Mouse (Mus musculus) kidney, embryonic 16.5 days (tissue): ENCODE data around the gene Gramd1a. TPM values are rescaled to one million over a fixed set of nuclear protein-coding genes. Genes with fewer than 3 reads are reported as not detected.
A peak's percentile ranks its signal among the peaks of the same experiment; 100 is the strongest.

Experiments used
- ATAC-seq: fragments of 200-750 bp; cut with Nextera tagmentation; 2 replicates; pipeline ENCODE4 v1.8.0; 2017; ENCODE audit warnings: moderate TSS enrichment; ENCODE audit not compliant: low FRiP score, low TSS enrichment
- H3K27ac ChIP-seq: fragments of 300-500 bp; sonication (generic); 2 replicates; pipeline ENCODE4 v1.5.1; 2014; ENCODE audit warnings: low read length
- H3K27me3 ChIP-seq: fragments of 300-500 bp; sonication (generic); 2 replicates; pipeline ENCODE4 v1.6.1; 2014; ENCODE audit warnings: low read length, control low read depth, mixed read lengths; ENCODE audit not compliant: insufficient read depth
- H3K36me3 ChIP-seq: fragments of 300-500 bp; sonication (generic); 2 replicates; pipeline ENCODE4 v1.6.1; 2014; ENCODE audit warnings: low read length, control low read depth, mixed read lengths; ENCODE audit not compliant: insufficient read depth
- H3K4me1 ChIP-seq: fragments of 300-500 bp; sonication (generic); 2 replicates; pipeline ENCODE4 v1.6.1; 2014; ENCODE audit warnings: low read length, control low read depth, mixed read lengths; ENCODE audit not compliant: insufficient read depth
- H3K4me2 ChIP-seq: fragments of 300-500 bp; sonication (generic); replicated peaks from 2 replicates; pipeline ENCODE4 v1.6.1; 2014; ENCODE audit warnings: low read depth, low read length
- H3K4me3 ChIP-seq: fragments of 300-500 bp; sonication (generic); 2 replicates; pipeline ENCODE4 v1.5.1; 2014; ENCODE audit warnings: mild to moderate bottlenecking, low read length
- H3K9ac ChIP-seq: fragments of 300-500 bp; sonication (generic); replicated peaks from 2 replicates; pipeline ENCODE4 v1.6.1; 2014; ENCODE audit warnings: low read length
- H3K9me3 ChIP-seq: fragments of 300-500 bp; sonication (generic); 2 replicates; pipeline ENCODE4 v1.6.1; 2016; ENCODE audit warnings: low read length, control low read depth
- WGBS: fragments of 180-500 bp; shearing (Covaris S2); extraction: QIAGEN DNeasy Blood & Tissue Kit; methylation state at CpG from one replicate; pipeline ENCODE4 v1.1.7; 2014; 5-methylcytosine and 5-hydroxymethylcytosine counted together
- polyA plus RNA-seq: library from polyadenylated mRNA; unstranded; fragments of >200 nt; fragmentation: Nextera tagmentation; extraction: Ambion mirVana; gene quantifications from 2 replicates; pipeline ENCODE4 v1.2.1, GENCODE M21; 2015

Gene Gramd1a
- polyA plus RNA-seq, 1 experiment from 2014 or later, result 73.3 TPM

DNA sequence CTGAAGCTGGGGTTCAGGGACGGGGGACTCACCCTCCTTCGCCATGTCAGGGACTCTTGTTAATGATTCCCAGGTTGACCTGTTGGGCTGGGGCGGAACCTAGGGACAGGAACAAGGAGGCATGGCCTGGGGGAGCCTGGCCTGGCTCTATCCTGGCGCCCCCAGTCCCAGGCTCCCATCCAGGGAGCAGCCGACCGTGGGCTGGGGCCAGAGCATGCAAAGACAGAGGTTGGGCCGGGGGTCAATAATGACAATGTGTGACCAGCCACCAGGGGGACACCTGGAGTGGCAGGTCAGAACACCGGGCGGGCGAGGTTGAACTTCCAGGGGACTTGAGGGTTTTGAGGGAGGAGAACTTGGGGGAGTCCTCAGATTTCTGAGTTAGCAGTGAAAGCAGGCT is 41.0 kb downstream of the Gramd1a start:
- H3K36me3 ChIP-seq, result no peaks in the 10 kb centered on the region
- no peaks in the 10 kb centered on the region for H3K9me3 ChIP-seq
- H3K4me1 ChIP-seq, result peaks cover 33% of the 10 kb centered on the region
- peak overlapping the region; percentile 50 for H3K4me2 ChIP-seq
- peak overlapping the region; percentile 81 for H3K27ac ChIP-seq
- peak overlapping the region; percentile 54 for H3K9ac ChIP-seq
- 45% methylated on average over 10 of the region's 10 CpGs for WGBS
- peak; percentile 33; the same call in 1 of the 2 replicates for ATAC-seq
- H3K27me3 ChIP-seq, result no peaks in the 10 kb centered on the region
- H3K4me3 ChIP-seq, result peak overlapping the region; percentile 38

DNA sequence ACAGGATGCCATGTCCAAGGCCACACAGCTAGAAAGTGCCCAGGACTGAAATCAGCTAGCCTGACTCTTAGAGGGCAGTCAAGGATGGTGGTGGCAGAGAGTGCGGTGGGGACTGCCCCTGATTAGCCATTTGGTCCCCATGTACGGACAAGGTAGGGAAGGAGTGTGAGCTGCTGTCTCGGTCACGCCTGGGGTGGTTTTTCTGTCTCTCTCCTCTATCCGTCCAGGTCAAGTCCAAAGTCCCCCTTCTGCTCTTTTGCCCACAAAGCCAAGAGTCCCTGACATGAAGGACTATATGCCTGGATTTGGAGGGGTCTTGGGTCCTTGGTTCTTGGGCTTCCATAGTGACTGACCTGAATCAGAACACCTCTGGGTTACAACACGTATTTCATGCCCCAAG is 41.9 kb downstream of the Gramd1a start:
- Histone ChIP-seq H3K27me3 (no peaks in the 10 kb centered on the region), H3K4me1 (peaks cover 33% of the 10 kb centered on the region), H3K9me3 (no peaks in the 10 kb centered on the region), H3K4me2 (peak overlapping the region; percentile 50), H3K36me3 (no peaks in the 10 kb centered on the region), H3K4me3 (no peak overlapping the region), H3K9ac (no peak overlapping the region), H3K27ac (no peak overlapping the region)
- ATAC-seq, result no peak
- 67% methylated on average over 6 of the region's 6 CpGs for WGBS

DNA sequence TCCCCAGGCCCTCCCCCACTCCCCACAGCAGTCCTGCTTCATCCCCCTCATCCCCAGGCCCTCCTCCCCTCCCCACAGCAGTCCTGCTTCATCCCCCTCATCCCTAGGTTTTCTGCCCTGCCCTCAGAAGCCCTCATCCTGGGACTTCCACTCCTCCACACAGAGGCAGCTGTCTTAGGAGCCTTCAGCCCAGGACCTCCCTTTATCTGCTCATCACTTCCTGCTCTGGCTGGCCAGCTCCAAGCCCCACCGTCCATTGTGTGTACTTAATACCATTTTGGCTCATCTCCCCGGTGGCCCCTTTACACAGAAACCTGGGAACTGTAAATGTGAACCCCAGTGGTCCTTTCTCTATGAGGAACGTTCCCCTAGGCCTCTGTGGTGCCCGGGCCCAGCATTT is 43.7 kb downstream of the Gramd1a start:
- Histone ChIP-seq H3K9ac (no peak overlapping the region), H3K4me1 (peaks cover 33% of the 10 kb centered on the region), H3K36me3 (no peaks in the 10 kb centered on the region), H3K4me3 (no peak overlapping the region), H3K4me2 (no peak overlapping the region), H3K27ac (no peak overlapping the region), H3K27me3 (no peaks in the 10 kb centered on the region), H3K9me3 (no peaks in the 10 kb centered on the region)
- ATAC-seq, result no peak
- 46% methylated on average over 4 of the region's 4 CpGs for WGBS

DNA sequence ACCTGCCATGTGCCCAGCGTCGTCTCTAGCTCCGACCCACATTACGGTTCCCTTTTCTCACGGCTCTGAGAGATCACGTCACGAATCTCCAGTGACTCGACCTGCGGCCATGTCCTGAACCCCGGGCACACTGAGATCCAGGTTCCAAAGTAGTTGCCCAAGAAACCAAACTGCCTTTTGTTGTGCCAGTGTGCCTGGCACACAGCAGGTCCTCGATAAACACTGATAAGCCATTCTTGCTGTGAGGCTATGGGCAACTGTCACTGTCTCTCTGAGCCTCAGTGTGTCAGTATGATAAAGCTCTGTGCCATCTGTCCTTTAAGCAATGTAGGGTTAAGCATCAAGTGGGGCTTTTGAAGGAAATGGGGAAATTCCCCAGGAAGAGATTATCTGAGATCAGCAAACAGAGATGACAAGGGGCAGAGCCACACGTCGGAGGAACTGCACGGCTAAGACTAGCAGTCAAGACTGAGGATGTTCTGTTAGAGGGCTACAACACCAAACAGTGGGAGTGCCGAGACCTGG is 44.8 kb downstream of the Gramd1a start:
- Histone ChIP-seq H3K4me3 (no peak overlapping the region), H3K27ac (no peak overlapping the region), H3K27me3 (no peaks in the 10 kb centered on the region), H3K4me1 (peaks cover 26% of the 10 kb centered on the region), H3K9ac (no peak overlapping the region), H3K4me2 (no peak overlapping the region), H3K9me3 (no peaks in the 10 kb centered on the region), H3K36me3 (no peaks in the 10 kb centered on the region)
- WGBS, result 74% methylated on average over 15 of the region's 15 CpGs
- no peak for ATAC-seq

DNA sequence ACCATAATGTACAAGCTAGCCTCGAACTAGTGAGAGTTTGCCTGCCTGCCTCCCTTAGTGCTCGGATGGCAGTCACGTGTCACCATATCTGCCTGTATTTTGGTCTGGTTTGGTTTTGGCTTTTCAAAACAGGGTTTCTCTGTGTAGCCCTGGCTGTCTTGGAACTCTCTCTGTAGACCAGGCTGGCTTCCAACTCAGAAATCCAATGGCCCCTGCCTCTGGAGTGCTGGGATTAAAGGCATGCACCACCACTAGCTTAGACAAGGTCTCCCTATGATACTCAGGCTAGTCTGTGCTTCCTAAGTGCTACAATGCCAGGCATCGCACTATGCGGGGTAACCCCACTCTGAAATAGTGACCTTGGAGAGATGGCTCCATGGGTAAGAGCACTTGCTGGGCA is 45.9 kb downstream of the Gramd1a start:
- Histone ChIP-seq H3K9ac (no peak overlapping the region), H3K27me3 (no peaks in the 10 kb centered on the region), H3K4me2 (no peak overlapping the region), H3K27ac (no peak overlapping the region), H3K9me3 (no peaks in the 10 kb centered on the region), H3K4me3 (no peak overlapping the region), H3K36me3 (no peaks in the 10 kb centered on the region), H3K4me1 (peaks cover 15% of the 10 kb centered on the region)
- no peak for ATAC-seq
- WGBS, result 85% methylated on average over 5 of the region's 5 CpGs

DNA sequence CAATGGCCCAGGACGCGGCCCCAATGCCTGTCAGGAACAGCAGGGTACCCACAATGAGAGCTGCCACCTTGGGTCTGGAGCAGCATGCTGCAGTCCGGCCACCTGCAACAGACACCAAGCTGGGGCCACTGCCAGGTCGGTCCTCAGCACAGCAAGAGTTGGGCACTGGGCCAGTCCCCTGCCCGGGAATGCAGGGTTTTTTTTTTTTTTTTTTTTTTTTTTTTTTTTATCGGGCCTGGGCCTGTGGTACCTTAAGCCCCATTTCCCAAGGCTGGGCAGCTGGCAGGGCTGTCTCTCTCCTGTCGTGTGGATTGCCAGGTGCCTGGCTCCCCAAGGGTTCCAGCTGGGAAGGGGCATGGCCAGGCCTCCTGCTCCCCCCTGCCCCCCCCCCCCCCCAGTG is 46.6 kb downstream of the Gramd1a start:
- H3K36me3 ChIP-seq, result no peaks in the 10 kb centered on the region
- no peaks in the 10 kb centered on the region for H3K9me3 ChIP-seq
- 47% methylated on average over 6 of the region's 7 CpGs for WGBS
- no peak for ATAC-seq
- H3K27ac ChIP-seq, result no peak overlapping the region
- peaks cover 2% of the 10 kb centered on the region; the same call in 1 of the 2 replicates for H3K27me3 ChIP-seq
- H3K9ac ChIP-seq, result no peak overlapping the region
- H3K4me2 ChIP-seq, result no peak overlapping the region
- peaks cover 13% of the 10 kb centered on the region for H3K4me1 ChIP-seq
- H3K4me3 ChIP-seq, result no peak overlapping the region

DNA sequence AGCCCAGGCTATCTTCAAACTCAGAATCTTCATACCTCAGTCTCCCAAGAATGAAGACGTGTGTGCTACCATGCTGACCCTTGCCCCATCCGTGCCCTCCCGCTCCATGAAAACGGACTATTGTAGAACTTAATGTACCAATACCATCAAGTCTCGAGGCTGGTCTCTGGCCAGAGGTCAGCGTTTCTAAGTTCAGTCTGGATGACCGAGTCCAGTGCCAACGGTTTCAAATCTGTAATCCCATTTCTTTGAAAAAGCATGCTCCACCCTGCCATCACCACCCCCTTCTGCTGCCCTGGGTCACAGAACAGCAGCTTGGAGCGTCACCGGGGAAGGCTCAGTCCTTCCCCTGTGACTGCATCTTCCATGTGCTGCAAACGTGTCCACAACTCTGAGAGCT is 47.9 kb downstream of the Gramd1a start:
- peaks cover 13% of the 10 kb centered on the region for H3K4me1 ChIP-seq
- WGBS, result 85% methylated on average over 11 of the region's 11 CpGs
- no peak for ATAC-seq

DNA sequence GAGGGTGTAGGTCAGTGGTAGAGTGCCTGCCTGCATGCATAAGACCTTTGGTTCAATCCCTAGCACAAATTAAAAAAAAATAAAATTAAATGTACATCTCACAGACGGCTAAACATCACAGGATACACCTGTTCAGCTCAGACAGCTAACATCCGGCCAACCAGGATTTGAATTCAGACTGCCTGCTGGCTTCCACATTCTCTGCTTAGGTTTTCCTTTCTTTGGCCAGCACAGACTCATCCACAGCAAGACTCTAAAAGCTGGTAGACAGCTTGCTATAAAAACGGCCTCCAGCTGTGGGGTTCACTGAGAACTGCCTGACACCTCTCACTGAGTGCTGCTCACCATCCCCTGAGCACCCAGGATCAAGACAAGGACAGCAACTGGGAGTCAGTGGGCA is 49.5 kb downstream of the Gramd1a start:
- Histone ChIP-seq H3K4me1 (0 out of 2 replicates have a peak, but pooled peaks cover 1% of the 10 kb centered on the region), H3K9ac (no peak overlapping the region), H3K27ac (no peak overlapping the region), H3K9me3 (no peaks in the 10 kb centered on the region), H3K4me3 (no peak overlapping the region), H3K4me2 (no peak overlapping the region), H3K36me3 (no peaks in the 10 kb centered on the region), H3K27me3 (peaks cover 10% of the 10 kb centered on the region; the same call in 1 of the 2 replicates)
- WGBS, result 50% methylated on average over 3 of the region's 3 CpGs
- no peak for ATAC-seq

More for the DNA sequence above, 47.9 kb downstream of the Gramd1a start:
- H3K4me3 ChIP-seq, result no peak overlapping the region
- H3K27ac ChIP-seq, result no peak overlapping the region
- H3K4me2 ChIP-seq, result no peak overlapping the region
- no peaks in the 10 kb centered on the region for H3K9me3 ChIP-seq
- H3K27me3 ChIP-seq, result peaks cover 7% of the 10 kb centered on the region; the same call in 1 of the 2 replicates
- no peaks in the 10 kb centered on the region for H3K36me3 ChIP-seq
- no peak overlapping the region for H3K9ac ChIP-seq

DNA sequence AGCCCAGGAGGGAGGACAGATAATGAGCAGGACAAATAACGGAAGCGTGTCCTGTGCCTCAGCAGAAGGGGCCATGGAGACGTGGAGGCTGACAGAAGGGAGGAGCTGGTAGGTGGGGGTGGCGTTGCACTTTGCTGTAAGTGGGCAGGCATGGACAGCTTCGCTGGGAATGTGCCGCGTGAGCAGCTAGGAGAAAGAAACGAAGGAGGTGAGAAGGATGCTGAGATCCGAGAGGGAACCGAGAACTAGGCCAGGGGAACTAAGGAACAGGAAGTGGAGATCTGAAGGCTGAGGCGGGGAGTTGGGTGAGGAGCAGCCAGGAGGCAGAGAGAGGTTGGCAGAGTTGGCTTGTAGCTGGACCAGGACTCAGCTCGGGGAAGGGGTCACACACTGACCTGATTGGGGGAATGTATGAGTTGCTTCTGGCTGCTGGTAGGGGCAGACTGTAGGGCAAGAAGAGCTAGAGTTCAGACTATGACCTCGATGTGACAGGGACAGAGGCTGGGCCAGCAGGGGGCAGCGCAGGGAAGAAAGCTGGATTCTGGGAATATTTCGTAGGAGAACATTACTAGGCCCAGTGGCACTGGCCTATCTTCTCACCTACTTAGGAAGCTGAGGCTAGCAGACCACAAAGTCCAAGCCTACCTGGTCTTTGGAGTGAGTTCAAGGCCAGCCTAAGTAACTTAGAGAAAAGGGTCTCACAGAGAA is 50.5 kb downstream of the Gramd1a start:
- WGBS, result 39% methylated on average over 15 of the region's 15 CpGs
- Histone ChIP-seq H3K27me3 (peaks cover 10% of the 10 kb centered on the region; the same call in 1 of the 2 replicates), H3K4me1 (no peaks in the 10 kb centered on the region), H3K9ac (no peak overlapping the region), H3K36me3 (no peaks in the 10 kb centered on the region), H3K27ac (no peak overlapping the region), H3K4me3 (no peak overlapping the region), H3K9me3 (no peaks in the 10 kb centered on the region), H3K4me2 (no peak overlapping the region)
- ATAC-seq, result no peak

DNA sequence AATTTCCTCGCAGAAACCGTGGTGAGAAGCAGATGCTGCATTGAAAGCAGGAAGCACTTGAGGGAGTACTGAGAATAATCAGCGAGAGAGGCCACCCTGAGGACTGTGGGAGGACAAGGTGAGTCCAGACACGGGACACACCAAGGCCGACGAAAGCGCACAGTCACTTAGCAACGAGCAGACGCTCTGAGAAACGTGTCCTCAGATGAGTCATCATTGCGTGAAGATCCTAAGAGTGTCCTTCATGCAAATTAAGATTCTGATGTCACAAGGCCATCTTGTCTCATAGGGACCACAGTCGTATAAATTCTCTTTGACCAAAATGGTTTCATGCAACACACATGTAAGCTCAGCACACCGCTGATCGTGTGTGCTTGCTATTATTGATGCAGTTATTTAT is 54.9 kb downstream of the Gramd1a start:
- H3K27ac ChIP-seq, result no peak overlapping the region
- H3K36me3 ChIP-seq, result no peaks in the 10 kb centered on the region
- 0 out of 2 replicates have a peak, but pooled peaks cover 3% of the 10 kb centered on the region for H3K4me1 ChIP-seq
- peaks cover 10% of the 10 kb centered on the region; the same call in 1 of the 2 replicates for H3K27me3 ChIP-seq
- H3K4me3 ChIP-seq, result no peak overlapping the region
- no peaks in the 10 kb centered on the region for H3K9me3 ChIP-seq
- H3K9ac ChIP-seq, result no peak overlapping the region
- WGBS, result 73% methylated on average over 14 of the region's 14 CpGs
- no peak for ATAC-seq
- H3K4me2 ChIP-seq, result no peak overlapping the region
